Mouse (Mus musculus): ENCODE measurements around the gene Cpsf2. TPM values are rescaled to one million over a fixed set of nuclear protein-coding genes. Genes with fewer than 3 reads are reported as not detected.
"Not testable (repeated sequence)": the region's sequence is repeated elsewhere in the genome, so short reads cannot be mapped to it uniquely, and the experiment has no call there.

Gene Cpsf2
- polyA plus RNA-seq (2015; fragmentation: Nextera tagmentation; extraction: Ambion mirVana), result 29.6 and 30.6 TPM in 2 replicates

GRCm38 (mm10) chr12:101975601-101976571, at the start of gene Cpsf2:
Gene Cpsf2, plus strand, starts transcription at chr12:101975988.
- Histone ChIP-seq H3K9ac (peak within 1 kb of the TSS; percentile 81), H3K4me1 (replicated peaks) (peaks cover 25% of the 10 kb centered on the region), H3K27ac (replicated peaks) (peak within 1 kb of the TSS; percentile 94), H3K36me3 (no peaks in the 10 kb centered on the region), H3K9me3 (no peaks in the 10 kb centered on the region), H3K27me3 (no peaks in the 10 kb centered on the region), H3K4me3 (peak within 1 kb of the TSS; percentile 71), H3K4me2 (peak within 1 kb of the TSS; percentile 72)
- WGBS, result under 1% methylated on average over 76 of the region's 77 CpGs
- ATAC-seq (ENCODE audit: low FRiP score, low read depth), result peak; percentile 98

- Histone ChIP-seq H3K9ac (no peak overlapping the region), H3K4me1 (replicated peaks) (no peaks in the 10 kb centered on the region), H3K27ac (replicated peaks) (no peak overlapping the region), H3K27me3 (no peaks in the 10 kb centered on the region), H3K9me3 (no peaks in the 10 kb centered on the region), H3K4me3 (no peak overlapping the region), H3K36me3 (peaks cover 83% of the 10 kb centered on the region), H3K4me2 (no peak overlapping the region)
- no peak for ATAC-seq (ENCODE audit: low FRiP score, low read depth)
- 90% methylated on average over 1 of the region's 1 CpGs for WGBS
Measured at GRCm38 (mm10) chr12:101928423-101928822, 47.4 kb upstream of the Cpsf2 start.

- Histone ChIP-seq H3K36me3 (peaks cover 55% of the 10 kb centered on the region), H3K9ac (no peak overlapping the region), H3K27ac (replicated peaks) (no peak overlapping the region), H3K4me1 (replicated peaks) (no peaks in the 10 kb centered on the region), H3K27me3 (no peaks in the 10 kb centered on the region), H3K4me2 (no peak overlapping the region), H3K9me3 (no peaks in the 10 kb centered on the region), H3K4me3 (no peak overlapping the region)
- no peak for ATAC-seq (ENCODE audit: low FRiP score, low read depth)
- 97% methylated on average over 3 of the region's 3 CpGs for WGBS
Measured at GRCm38 (mm10) chr12:101935223-101935622, 40.6 kb upstream of the Cpsf2 start.

- H3K27ac ChIP-seq (replicated peaks), result no peak overlapping the region
- H3K9me3 ChIP-seq, result no peaks in the 10 kb centered on the region
- no peaks in the 10 kb centered on the region for H3K4me1 ChIP-seq (replicated peaks)
- no peak for ATAC-seq (ENCODE audit: low FRiP score, low read depth)
- H3K4me3 ChIP-seq, result no peak overlapping the region
- no peaks in the 10 kb centered on the region for H3K27me3 ChIP-seq
- 85% methylated on average over 7 of the region's 7 CpGs for WGBS
- H3K36me3 ChIP-seq, result peaks cover 51% of the 10 kb centered on the region
- no peak overlapping the region for H3K9ac ChIP-seq
- no peak overlapping the region for H3K4me2 ChIP-seq
Measured at GRCm38 (mm10) chr12:101937572-101937971, 38.2 kb upstream of the Cpsf2 start.

- Histone ChIP-seq H3K4me2 (no peak overlapping the region), H3K36me3 (peaks cover 26% of the 10 kb centered on the region), H3K27ac (replicated peaks) (no peak overlapping the region), H3K4me3 (no peak overlapping the region), H3K4me1 (replicated peaks) (no peaks in the 10 kb centered on the region), H3K9me3 (no peaks in the 10 kb centered on the region), H3K9ac (no peak overlapping the region), H3K27me3 (no peaks in the 10 kb centered on the region)
- 81% methylated on average over 8 of the region's 8 CpGs for WGBS
- no peak for ATAC-seq (ENCODE audit: low FRiP score, low read depth)
Measured at GRCm38 (mm10) chr12:101947986-101948385, 27.8 kb upstream of the Cpsf2 start.

GRCm38 (mm10) chr12:101948801-101949200, 27.0 kb upstream of the Cpsf2 start:
- Histone ChIP-seq H3K4me2 (no peak overlapping the region), H3K4me1 (replicated peaks) (no peaks in the 10 kb centered on the region), H3K9ac (no peak overlapping the region), H3K4me3 (no peak overlapping the region), H3K9me3 (no peaks in the 10 kb centered on the region), H3K27ac (replicated peaks) (no peak overlapping the region), H3K27me3 (no peaks in the 10 kb centered on the region), H3K36me3 (peaks cover 26% of the 10 kb centered on the region)
- ATAC-seq (ENCODE audit: low FRiP score, low read depth), result no peak
- WGBS, result 73% methylated on average over 4 of the region's 4 CpGs

GRCm38 (mm10) chr12:101955821-101956220, 20.0 kb upstream of the Cpsf2 start:
- H3K4me1 ChIP-seq (replicated peaks), result peaks cover 14% of the 10 kb centered on the region
- WGBS, result 95% methylated on average over 8 of the region's 8 CpGs
- H3K27me3 ChIP-seq; ATAC-seq (ENCODE audit: low FRiP score, low read depth); H3K9ac ChIP-seq; H3K27ac ChIP-seq (replicated peaks); H3K4me3 ChIP-seq; H3K9me3 ChIP-seq; H3K4me2 ChIP-seq; H3K36me3 ChIP-seq: not testable (repeated sequence)

GRCm38 (mm10) chr12:101957079-101957941, 18.5 kb upstream of the Cpsf2 start:
- peak overlapping the region; percentile 99 for H3K4me3 ChIP-seq
- WGBS, result 13% methylated on average over 26 of the region's 26 CpGs
- H3K9ac ChIP-seq, result peak overlapping the region; percentile 81
- H3K4me2 ChIP-seq, result peak overlapping the region; percentile 75
- no peaks in the 10 kb centered on the region for H3K36me3 ChIP-seq
- H3K27me3 ChIP-seq, result no peaks in the 10 kb centered on the region
- H3K27ac ChIP-seq (replicated peaks), result peak overlapping the region; percentile 80
- no peak; the same call in 1 of the 2 replicates for ATAC-seq (ENCODE audit: low FRiP score, low read depth)
- no peaks in the 10 kb centered on the region for H3K9me3 ChIP-seq
- peaks cover 14% of the 10 kb centered on the region for H3K4me1 ChIP-seq (replicated peaks)

GRCm38 (mm10) chr12:101957942-101958544, 17.7 kb upstream of the Cpsf2 start, which contains the start of gene Atxn3:
Gene Atxn3, minus strand, starts transcription at chr12:101958246.
- Histone ChIP-seq H3K4me3 (peak within 1 kb of the TSS; percentile 99), H3K9me3 (no peaks in the 10 kb centered on the region), H3K27me3 (no peaks in the 10 kb centered on the region), H3K36me3 (no peaks in the 10 kb centered on the region), H3K4me2 (peak within 1 kb of the TSS; percentile 75), H3K9ac (peak within 1 kb of the TSS; percentile 81), H3K27ac (replicated peaks) (peak within 1 kb of the TSS; percentile 80), H3K4me1 (replicated peaks) (peaks cover 14% of the 10 kb centered on the region)
- WGBS, result 1% methylated on average over 54 of the region's 54 CpGs
- peak; percentile 99 for ATAC-seq (ENCODE audit: low FRiP score, low read depth)

- Histone ChIP-seq H3K27me3 (no peaks in the 10 kb centered on the region), H3K36me3 (no peaks in the 10 kb centered on the region), H3K4me1 (replicated peaks) (peaks cover 14% of the 10 kb centered on the region), H3K27ac (replicated peaks) (peak overlapping the region; percentile 30; the same call in 1 of the 2 replicates), H3K9me3 (no peaks in the 10 kb centered on the region), H3K4me2 (peak overlapping the region; percentile 48), H3K4me3 (peak overlapping the region; percentile 99), H3K9ac (no peak overlapping the region)
- 59% methylated on average over 9 of the region's 9 CpGs for whole genome bisulfite sequencing
- ATAC-seq (ENCODE audit: low FRiP score, low read depth), result peak; percentile 19; the same call in 1 of the 2 replicates
Measured at GRCm38 (mm10) chr12:101958556-101958955, 17.2 kb upstream of the Cpsf2 start.

- not testable (repeated sequence) for H3K27ac ChIP-seq (replicated peaks); H3K4me3 ChIP-seq; H3K27me3 ChIP-seq; H3K9me3 ChIP-seq; H3K9ac ChIP-seq; ATAC-seq (ENCODE audit: low FRiP score, low read depth); H3K36me3 ChIP-seq
- Histone ChIP-seq H3K4me1 (replicated peaks) (peaks cover 14% of the 10 kb centered on the region), H3K4me2 (peak overlapping the region; percentile 48)
- WGBS, result 94% methylated on average over 5 of the region's 5 CpGs
Measured at GRCm38 (mm10) chr12:101958960-101959780, 16.6 kb upstream of the Cpsf2 start.
